Mouse (Mus musculus) heart, adult 10 weeks (tissue): ENCODE measurements around the gene Mccc1. TPM values are rescaled to one million over a fixed set of nuclear protein-coding genes. Genes with fewer than 3 reads are reported as not detected.

Experiments used
- polyA plus RNA-seq: library from polyadenylated mRNA; stranded (reverse); fragments of 350-450 nt; fragmentation: Illumina TruSeq; extraction: RNeasy Lipid Tissue Mini Kit (QIAGEN cat#74804); gene quantifications from one replicate; pipeline ENCODE4 v1.2.3, GENCODE M21; 2014; ENCODE audit warnings: low read depth, low replicate concordance

Mccc1 gene
- polyA plus RNA-seq, result 168 TPM

DNA sequence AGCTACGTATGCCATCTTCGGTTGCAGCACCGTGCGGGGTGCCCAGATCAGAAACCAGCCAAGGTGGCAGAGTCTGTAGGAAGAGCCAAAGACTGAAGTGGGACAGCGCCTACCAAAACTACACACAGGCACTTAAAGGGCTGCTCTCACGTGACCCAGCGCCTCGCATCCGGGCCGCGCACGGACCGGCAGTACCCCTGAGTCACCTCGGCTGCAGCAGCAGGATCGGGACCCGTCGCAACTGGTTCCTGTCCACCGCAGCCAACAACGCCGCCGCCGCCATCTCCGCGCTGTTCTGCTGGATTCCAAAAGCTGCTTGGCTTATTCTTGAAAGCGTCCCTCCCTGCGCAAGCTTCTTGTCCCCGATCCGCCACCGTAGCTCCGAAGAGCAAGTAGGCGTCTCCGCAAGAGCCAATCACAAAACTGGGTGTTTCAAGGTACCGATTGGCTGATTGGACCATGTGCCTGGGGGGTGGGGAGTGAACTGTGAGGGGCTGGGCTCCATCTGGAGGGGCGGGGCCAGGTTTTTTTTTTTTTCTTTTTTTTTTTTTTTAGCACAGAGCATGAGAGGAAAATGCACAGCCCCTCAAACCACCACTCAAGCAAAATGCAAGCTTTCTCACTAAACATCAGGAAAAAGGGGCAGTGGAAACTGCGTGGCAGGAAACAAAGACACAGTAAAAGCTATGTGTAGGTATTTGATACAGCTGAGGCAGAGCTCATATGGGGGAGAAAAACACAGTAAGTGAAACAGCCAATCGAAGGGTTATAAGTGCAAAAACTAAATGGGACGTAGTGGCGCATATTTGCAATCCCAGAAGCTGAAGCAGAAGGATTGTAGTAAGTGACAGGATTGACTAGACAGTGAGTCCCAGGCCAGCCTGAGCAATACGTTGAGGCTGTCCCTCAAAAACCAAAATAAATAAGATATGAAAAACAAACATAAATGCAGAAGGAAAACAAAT lies at the start of gene Mccc1:
Mccc1 (minus strand) TSS at position 404 of the 965 bp plus-strand sequence.

GRCm38 (mm10) chr3:35937345-35937744 lies 63.1 kb downstream of the Mccc1 start, which contains the start of gene Dcun1d1:
Gene Dcun1d1, minus strand, starts transcription at chr3:35937445.

Other genes starting within 250 kb of the Mccc1 start
- 18.0 TPM for gene Atp11b, start 246.6 kb downstream of the Mccc1 start, polyA plus RNA-seq
- 43.9 TPM for gene Dcun1d1, start 63.2 kb downstream of the Mccc1 start, polyA plus RNA-seq
- gene Ccdc144b, start 52.9 kb upstream of the Mccc1 start, polyA plus RNA-seq, result not detected
- gene Acad9, start 65.3 kb upstream of the Mccc1 start, polyA plus RNA-seq, result 37.7 TPM
- gene D3Ertd254e, start 150.3 kb upstream of the Mccc1 start, polyA plus RNA-seq, result 2.6 TPM
- gene Qrfpr, start 221.6 kb upstream of the Mccc1 start, polyA plus RNA-seq, result not detected